Mouse (Mus musculus): ENCODE measurements around the gene Gm21083.
A peak's percentile ranks its signal among the peaks of the same experiment; 100 is the strongest.

The Gm21083 gene

DNA sequence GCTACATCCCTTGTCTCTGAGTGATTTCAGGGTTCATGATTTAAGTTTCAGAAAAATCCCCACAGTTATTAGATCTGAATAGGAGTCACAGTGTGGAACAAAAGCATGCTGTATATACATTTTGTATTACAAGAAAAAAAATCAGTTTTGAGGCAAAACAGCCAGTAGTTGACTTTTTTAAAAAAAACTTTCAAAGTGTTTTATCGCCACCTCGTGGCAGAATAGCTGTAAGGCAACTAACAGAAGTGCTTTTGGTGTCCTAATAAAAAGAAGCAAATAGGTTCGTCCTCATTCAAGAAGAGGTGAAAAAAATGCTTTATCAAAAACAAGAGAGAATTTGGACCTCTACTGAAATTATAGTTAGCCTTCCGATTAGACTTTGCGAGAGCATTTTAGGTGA lies 52.9 kb downstream of the Gm21083 start:
- peak in 1 of 2 experiments; percentile 7 for DNase-seq
